Mouse (Mus musculus) right cerebral cortex, postnatal 36 days (tissue): Measurements from ENCODE around the gene Chrng.

ENCODE experiments used
- DNase-seq, 2 experiments: peaks; one replicate each; pipeline ENCODE4 v3.0.0; 2022; ENCODE audit warnings: low spot score in 2 of 2, mixed read lengths in 1 of 2

Chrng gene

GRCm38 (mm10) chr1:87198119-87199065, 6.1 kb upstream of the Chrng start:
- DNase-seq = no peak

- DNase-seq = no peak
Measured at GRCm38 (mm10) chr1:87200811-87201210, 3.6 kb upstream of the Chrng start.

GRCm38 (mm10) chr1:87201848-87202247, 2.6 kb upstream of the Chrng start:
- DNase-seq = no peak

- DNase-seq = no peak
Measured at GRCm38 (mm10) chr1:87203779-87204178, 678 bp upstream of the Chrng start.

GRCm38 (mm10) chr1:87205038-87205437, 581 bp downstream of the Chrng start:
- DNase-seq = no peak

GRCm38 (mm10) chr1:87205502-87205901, 1.0 kb downstream of the Chrng start:
- no peak for DNase-seq

GRCm38 (mm10) chr1:87206339-87206738, 1.9 kb downstream of the Chrng start:
- DNase-seq = no peak

- DNase-seq = no peak
Measured at GRCm38 (mm10) chr1:87211431-87211830, 7.0 kb downstream of the Chrng start.

GRCm38 (mm10) chr1:87213735-87214704, 9.6 kb downstream of the Chrng start, which contains the start of gene Eif4e2:
Eif4e2 (plus strand) TSS chr1:87213914.
- peak; percentile 87 to 90 for DNase-seq

- DNase-seq = no peak
Measured at GRCm38 (mm10) chr1:87214748-87215147, 10.3 kb downstream of the Chrng start.

- DNase-seq = no peak
Measured at GRCm38 (mm10) chr1:87217938-87218337, 13.5 kb downstream of the Chrng start.

- DNase-seq = no peak
Measured at GRCm38 (mm10) chr1:87225739-87226138, 21.3 kb downstream of the Chrng start.

GRCm38 (mm10) chr1:87226409-87227159, 22.1 kb downstream of the Chrng start:
- no peak for DNase-seq

GRCm38 (mm10) chr1:87227160-87227550, 22.7 kb downstream of the Chrng start:
- no peak for DNase-seq

GRCm38 (mm10) chr1:87230606-87231005, 26.1 kb downstream of the Chrng start:
- DNase-seq = no peak

- DNase-seq = no peak
Measured at GRCm38 (mm10) chr1:87232197-87232596, 27.7 kb downstream of the Chrng start.

GRCm38 (mm10) chr1:87239056-87239455, 34.6 kb downstream of the Chrng start:
- no peak for DNase-seq

- no peak for DNase-seq
Measured at GRCm38 (mm10) chr1:87243021-87243420, 38.6 kb downstream of the Chrng start.

- no peak for DNase-seq
Measured at GRCm38 (mm10) chr1:87245430-87245829, 41.0 kb downstream of the Chrng start.

GRCm38 (mm10) chr1:87245929-87246815, 41.7 kb downstream of the Chrng start:
- peak; percentile 53 to 55 for DNase-seq
